Mouse (Mus musculus): ENCODE measurements around the gene Kif18a.

DNA sequence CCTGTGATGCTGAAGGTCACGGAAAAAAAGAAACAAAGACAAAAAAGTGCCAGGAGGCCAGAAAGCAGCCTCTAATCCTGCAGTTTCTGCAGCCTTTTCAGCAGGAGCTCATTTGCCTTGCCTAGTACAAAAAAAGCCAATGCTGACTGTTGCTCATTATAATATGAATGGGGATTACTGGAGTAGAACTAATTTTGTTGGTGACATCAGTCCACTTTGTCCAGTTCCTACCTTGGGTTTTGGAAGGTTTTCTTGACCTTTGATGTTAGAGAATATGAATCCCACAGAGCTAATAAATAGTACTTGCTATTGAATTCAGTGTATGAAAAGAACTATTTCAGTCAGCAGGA lies 778 bp downstream of the Kif18a start:
- TF ChIP-seq CTCF (IDR thresholded peaks at IDR 0.05; ENCODE audit: low read depth) (no peak), EP300 (optimal IDR thresholded peaks at IDR 0.05) (no peak)
